Mouse (Mus musculus): ENCODE results near the gene Trim6. TPM values are rescaled to one million over a fixed set of nuclear protein-coding genes. Genes with fewer than 3 reads are reported as not detected.
A peak's percentile ranks its signal among the peaks of the same experiment; 100 is the strongest.
"Not testable (repeated sequence)": the region's sequence is repeated elsewhere in the genome, so short reads cannot be mapped to it uniquely, and the experiment has no call there.

The Trim6 gene
- polyA plus RNA-seq, 1 experiment, result 0.29 TPM

- TF ChIP-seq CTCF (IDR thresholded peaks at IDR 0.05; ENCODE audit: borderline replicate concordance, extremely low read depth, insufficient read depth, insufficient read length), result no peak
- no peak for TF ChIP-seq POLR2A (IDR thresholded peaks at IDR 0.05; ENCODE audit: borderline replicate concordance, extremely low read depth, insufficient read depth, insufficient read length, poor library complexity, severe bottlenecking)
- DNase-seq (ENCODE audit: low read depth), result no peak
These were observed 712 bp upstream of the Trim6 start for GRCm38 (mm10) chr7:104217881-104218280.

DNA sequence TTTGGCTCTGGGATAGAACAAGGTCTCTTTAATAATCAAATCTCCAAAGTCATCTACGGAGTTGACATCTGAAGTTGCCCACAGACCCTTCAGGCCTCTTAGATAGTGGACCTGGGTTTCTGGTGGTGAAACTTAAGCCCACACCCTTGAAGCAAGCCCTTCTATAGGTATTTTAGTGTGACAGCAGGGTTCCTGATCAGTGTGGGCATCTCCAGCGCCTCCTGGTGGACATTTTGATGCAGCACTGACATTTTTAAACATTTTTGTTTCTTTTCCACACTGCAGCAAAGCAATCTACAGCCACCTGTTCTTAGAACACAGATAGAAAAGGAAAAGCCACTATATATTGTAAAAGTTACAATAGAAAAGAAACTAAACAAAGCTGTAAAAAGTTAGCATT lies 12.6 kb downstream of the Trim6 start:
- peak; percentile 4 for DNase-seq (ENCODE audit: low read depth)

DNA sequence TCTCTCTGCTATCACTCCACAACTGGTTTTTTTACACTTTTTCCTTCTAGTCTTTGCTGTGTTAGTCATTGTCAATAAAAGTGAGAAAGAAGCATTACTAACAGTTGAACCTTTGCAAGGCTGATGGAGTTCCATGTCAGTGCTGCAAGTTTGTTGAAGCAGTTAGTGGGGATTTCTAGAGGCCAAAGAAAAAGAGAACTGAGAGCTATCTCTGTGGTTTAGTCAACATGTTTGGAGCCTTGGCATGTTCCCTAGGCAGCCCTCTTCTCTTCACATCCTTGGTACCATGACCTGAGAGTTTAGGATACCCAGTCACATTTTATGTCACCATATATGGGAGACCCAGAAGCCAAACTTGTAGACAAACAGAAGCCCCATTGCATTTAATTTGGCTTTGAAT lies 22.3 kb downstream of the Trim6 start:
- TF ChIP-seq CTCF (IDR thresholded peaks at IDR 0.05; ENCODE audit: borderline replicate concordance, extremely low read depth, insufficient read depth, insufficient read length) (no peak), POLR2A (IDR thresholded peaks at IDR 0.05; ENCODE audit: borderline replicate concordance, extremely low read depth, insufficient read depth, insufficient read length, poor library complexity, severe bottlenecking) (no peak)
- DNase-seq (ENCODE audit: low read depth), result no peak

More for the DNA sequence above, 12.6 kb downstream of the Trim6 start:
- TF ChIP-seq CTCF (IDR thresholded peaks at IDR 0.05; ENCODE audit: borderline replicate concordance, extremely low read depth, insufficient read depth, insufficient read length), result peak; percentile 59; the same call in 1 of the 2 replicates
- TF ChIP-seq POLR2A (IDR thresholded peaks at IDR 0.05; ENCODE audit: borderline replicate concordance, extremely low read depth, insufficient read depth, insufficient read length, poor library complexity, severe bottlenecking), result no peak

DNA sequence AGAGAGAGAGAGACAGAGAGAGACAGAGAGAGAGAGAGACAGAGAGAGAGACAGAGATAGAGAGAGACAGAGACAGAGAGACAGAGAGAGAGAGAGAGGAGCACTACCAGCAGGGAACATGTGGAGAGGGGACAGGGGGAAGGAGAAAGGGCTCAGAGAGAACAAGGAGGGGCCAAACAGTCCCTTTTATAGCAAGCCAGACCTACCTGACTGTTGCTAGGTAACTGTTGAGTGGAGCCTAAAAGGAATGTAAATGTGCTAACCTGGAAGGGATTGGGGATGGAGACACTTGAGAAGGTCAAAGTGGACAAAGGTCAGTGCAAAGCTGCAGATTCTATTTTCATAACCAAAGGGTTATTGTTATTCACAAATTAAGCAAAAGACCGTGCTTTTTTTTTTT lies 25.0 kb downstream of the Trim6 start:
- no peak for TF ChIP-seq POLR2A (IDR thresholded peaks at IDR 0.05; ENCODE audit: borderline replicate concordance, extremely low read depth, insufficient read depth, insufficient read length, poor library complexity, severe bottlenecking)
- TF ChIP-seq CTCF (IDR thresholded peaks at IDR 0.05; ENCODE audit: borderline replicate concordance, extremely low read depth, insufficient read depth, insufficient read length), result no peak
- DNase-seq (ENCODE audit: low read depth), result no peak

- TF ChIP-seq POLR2A (IDR thresholded peaks at IDR 0.05; ENCODE audit: borderline replicate concordance, extremely low read depth, insufficient read depth, insufficient read length, poor library complexity, severe bottlenecking) (no peak), CTCF (IDR thresholded peaks at IDR 0.05; ENCODE audit: borderline replicate concordance, extremely low read depth, insufficient read depth, insufficient read length) (peak; percentile 37; the same call in 1 of the 2 replicates)
- peak; percentile 66 for DNase-seq (ENCODE audit: low read depth)
These were observed 25.9 kb downstream of the Trim6 start, which contains the start of gene Trim34a for GRCm38 (mm10) chr7:104244287-104245181. TSS of gene Trim34a (plus strand) at chr7:104244457.

DNA sequence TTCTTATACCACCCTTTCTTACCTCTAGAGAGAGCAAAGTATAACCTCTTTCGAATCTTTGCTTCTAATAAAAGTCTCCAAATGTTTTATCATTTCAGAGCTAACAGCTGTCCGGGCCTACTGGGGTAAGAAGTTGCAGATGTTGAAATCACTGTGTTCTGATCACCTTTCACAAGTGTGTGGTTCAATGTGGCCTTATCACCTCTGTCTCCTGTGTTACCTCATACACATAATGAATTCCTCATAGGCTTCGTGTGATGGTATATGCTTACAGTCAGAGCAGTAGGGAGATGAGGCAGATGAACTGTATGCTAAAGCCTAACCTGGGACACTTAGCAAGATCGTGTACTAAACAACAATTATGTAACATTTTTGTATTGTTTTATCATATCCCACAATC lies 41.8 kb downstream of the Trim6 start:
- not testable (repeated sequence) for DNase-seq (ENCODE audit: low read depth)

GRCm38 (mm10) chr7:104265335-104265734 lies 46.7 kb downstream of the Trim6 start:
- DNase-seq (ENCODE audit: low read depth), result not testable (repeated sequence)

DNA sequence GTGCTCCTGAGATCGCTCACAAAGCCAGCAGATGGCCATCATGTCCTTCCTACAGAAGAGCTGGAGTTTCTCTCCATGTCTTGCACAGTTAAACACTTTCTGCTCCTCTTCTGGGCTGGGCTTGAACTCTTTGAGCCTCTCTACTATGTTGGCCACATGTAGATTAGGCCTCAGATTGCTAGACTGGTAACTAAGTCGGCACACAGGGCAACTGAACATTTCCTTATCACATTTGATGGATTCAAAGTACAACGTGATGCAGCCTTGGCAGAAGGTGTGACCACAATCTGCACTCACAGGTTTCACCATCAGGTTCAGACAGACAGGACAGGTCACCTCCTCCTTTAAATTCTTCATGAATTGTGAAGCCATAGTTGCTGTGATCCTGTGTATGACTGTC lies 60.8 kb downstream of the Trim6 start:
- DNase-seq (ENCODE audit: low read depth), result not testable (repeated sequence)

Other genes starting within 250 kb of the Trim6 start
- not detected in 2 replicates for gene Olfr635, start 247.6 kb upstream of the Trim6 start, polyA plus RNA-seq (2012; rRNA removed)
- not detected in 2 replicates for gene Olfr638, start 220.0 kb upstream of the Trim6 start, polyA plus RNA-seq (2012; rRNA removed)
- gene Olfr639, start 201.5 kb upstream of the Trim6 start, polyA plus RNA-seq (2012; rRNA removed), result not detected in 2 replicates
- not detected in 2 replicates for gene Olfr640, start 193.2 kb upstream of the Trim6 start, polyA plus RNA-seq (2012; rRNA removed)
- not detected in 2 replicates for gene Olfr641, start 183.3 kb upstream of the Trim6 start, polyA plus RNA-seq (2012; rRNA removed)
- gene Olfr642, start 166.1 kb upstream of the Trim6 start, polyA plus RNA-seq (2012; rRNA removed), result not detected in 2 replicates
- gene 4930516K23Rik, start 157.3 kb upstream of the Trim6 start, polyA plus RNA-seq (2012; rRNA removed), result not detected in 2 replicates
- gene Olfr644, start 146.9 kb upstream of the Trim6 start, polyA plus RNA-seq (2012; rRNA removed), result not detected in 2 replicates
- gene Olfr645, start 133.3 kb upstream of the Trim6 start, polyA plus RNA-seq (2012; rRNA removed), result not detected in 2 replicates
- gene Olfr646, start 113.9 kb upstream of the Trim6 start, polyA plus RNA-seq (2012; rRNA removed), result not detected in 2 replicates
- gene Ubqln5, start 89.0 kb upstream of the Trim6 start, polyA plus RNA-seq (2012; rRNA removed), result not detected in 2 replicates
- not detected in 2 replicates for gene Olfr643, start 81.4 kb upstream of the Trim6 start, polyA plus RNA-seq (2012; rRNA removed)
- gene Ubqln3, start 75.5 kb upstream of the Trim6 start, polyA plus RNA-seq (2012; rRNA removed), result not detected in 2 replicates
- not detected in 2 replicates for gene Ubqlnl, start 68.2 kb upstream of the Trim6 start, polyA plus RNA-seq (2012; rRNA removed)
- gene Olfm5, start 54.0 kb upstream of the Trim6 start, polyA plus RNA-seq (2012; rRNA removed), result not detected in 2 replicates
- gene Olfr648, start 35.4 kb upstream of the Trim6 start, polyA plus RNA-seq (2012; rRNA removed), result 0.08 and 0.10 TPM in 2 replicates
- gene Olfr649, start 22.8 kb upstream of the Trim6 start, polyA plus RNA-seq (2012; rRNA removed), result not detected in 2 replicates
- gene Trim34a, start 25.7 kb downstream of the Trim6 start, polyA plus RNA-seq (2012; rRNA removed), result 1.3 and 1.4 TPM in 2 replicates
- 0.09 and 0.15 TPM in 2 replicates for gene Trim5, start 69.3 kb downstream of the Trim6 start, polyA plus RNA-seq (2012; rRNA removed)
- 1.4 and 2.0 TPM in 2 replicates for gene Trim12a, start 96.7 kb downstream of the Trim6 start, polyA plus RNA-seq (2012; rRNA removed)
- gene Trim34b, start 110.7 kb downstream of the Trim6 start, polyA plus RNA-seq (2012; rRNA removed), result 0.08 TPM in 1 of 2 replicates, not detected in the other
- gene Trim12c, start 134.6 kb downstream of the Trim6 start, polyA plus RNA-seq (2012; rRNA removed), result 1.1 and 1.8 TPM in 2 replicates
- 0.03 and 0.06 TPM in 2 replicates for gene Trim30b, start 151.1 kb downstream of the Trim6 start, polyA plus RNA-seq (2012; rRNA removed)
- not detected in 2 replicates for gene Trim30c, start 182.0 kb downstream of the Trim6 start, polyA plus RNA-seq (2012; rRNA removed)
- gene Trim30a, start 246.4 kb downstream of the Trim6 start, polyA plus RNA-seq (2012; rRNA removed), result 0.64 and 0.79 TPM in 2 replicates

Measured in brain, embryonic 14.5 days (tissue).